Mouse (Mus musculus) stomach, embryonic 15.5 days (tissue): ENCODE measurements around the gene 1110051M20Rik. TPM values are rescaled to one million over a fixed set of nuclear protein-coding genes. Genes with fewer than 3 reads are reported as not detected.

Experiments
- ATAC-seq: fragments of 200-750 bp; cut with Nextera tagmentation; 2 replicates; pipeline ENCODE4 v1.8.0; 2017; ENCODE audit warnings: low read depth, moderate number of reproducible peaks, moderate TSS enrichment; ENCODE audit not compliant: insufficient read depth, low FRiP score
- H3K27ac ChIP-seq: fragments of 300-500 bp; sonication (generic); 2 replicates; pipeline ENCODE4 v1.5.1; 2015; ENCODE audit warnings: mild to moderate bottlenecking, inconsistent platforms
- H3K27me3 ChIP-seq: fragments of 300-500 bp; sonication (generic); replicated peaks from 2 replicates; pipeline ENCODE4 v1.6.1; 2015; ENCODE audit warnings: inconsistent platforms
- H3K36me3 ChIP-seq: fragments of 300-500 bp; sonication (generic); 2 replicates; pipeline ENCODE4 v1.6.1; 2015; ENCODE audit warnings: inconsistent platforms
- H3K4me1 ChIP-seq: fragments of 300-500 bp; sonication (generic); 2 replicates; pipeline ENCODE4 v1.6.1; 2015; ENCODE audit warnings: inconsistent platforms
- H3K4me2 ChIP-seq: fragments of 300-500 bp; sonication (generic); 2 replicates; pipeline ENCODE4 v1.6.1; 2015; ENCODE audit warnings: mild to moderate bottlenecking, inconsistent platforms
- H3K4me3 ChIP-seq: fragments of 300-500 bp; sonication (generic); replicated peaks from 2 replicates; pipeline ENCODE4 v1.5.1; 2015; ENCODE audit warnings: inconsistent platforms
- H3K9ac ChIP-seq: fragments of 300-500 bp; sonication (generic); 2 replicates; pipeline ENCODE4 v1.6.1; 2015; ENCODE audit warnings: inconsistent platforms
- H3K9me3 ChIP-seq: fragments of 300-500 bp; sonication (generic); 2 replicates; pipeline ENCODE4 v1.6.1; 2016; ENCODE audit warnings: inconsistent platforms
- WGBS: fragments of 180-500 bp; shearing (Covaris S2); methylation state at CpG from one replicate; pipeline ENCODE4 v1.1.7; 2015; 5-methylcytosine and 5-hydroxymethylcytosine counted together
- polyA plus RNA-seq: library from polyadenylated mRNA; unstranded; fragments of >200 nt; fragmentation: Nextera tagmentation; extraction: Ambion mirVana; gene quantifications from 2 replicates; pipeline ENCODE4 v1.2.1, GENCODE M21; 2015

Gene 1110051M20Rik
- polyA plus RNA-seq, 1 experiment from 2014 or later = 42.4 TPM

DNA sequence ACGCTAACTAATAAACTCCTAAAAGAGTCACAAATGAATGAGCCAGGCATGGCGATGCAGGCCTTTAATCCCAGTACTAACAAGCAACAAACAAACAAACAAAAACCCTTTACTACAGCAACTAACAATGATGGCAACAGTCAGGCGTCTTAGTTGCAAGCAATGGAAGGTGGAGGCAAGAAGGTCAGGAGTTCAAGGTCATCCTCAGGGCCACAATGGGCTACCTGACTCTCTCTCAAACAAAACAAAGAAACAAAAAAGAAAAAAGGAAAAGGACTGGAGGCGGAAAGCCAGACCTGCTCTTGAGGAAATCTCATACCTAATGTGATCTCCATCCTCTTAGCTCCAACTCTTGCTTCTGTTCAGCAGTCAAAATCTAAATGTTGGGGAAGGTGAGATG, 39.4 kb downstream of the 1110051M20Rik start:
- 85% methylated on average over 4 of the region's 4 CpGs for WGBS
- Histone ChIP-seq H3K9me3 (no peaks in the 10 kb centered on the region), H3K36me3 (no peaks in the 10 kb centered on the region), H3K4me3 (no peak overlapping the region), H3K4me1 (no peaks in the 10 kb centered on the region), H3K9ac (no peak overlapping the region), H3K27ac (no peak overlapping the region), H3K4me2 (no peak overlapping the region), H3K27me3 (no peaks in the 10 kb centered on the region)
- ATAC-seq = no peak

DNA sequence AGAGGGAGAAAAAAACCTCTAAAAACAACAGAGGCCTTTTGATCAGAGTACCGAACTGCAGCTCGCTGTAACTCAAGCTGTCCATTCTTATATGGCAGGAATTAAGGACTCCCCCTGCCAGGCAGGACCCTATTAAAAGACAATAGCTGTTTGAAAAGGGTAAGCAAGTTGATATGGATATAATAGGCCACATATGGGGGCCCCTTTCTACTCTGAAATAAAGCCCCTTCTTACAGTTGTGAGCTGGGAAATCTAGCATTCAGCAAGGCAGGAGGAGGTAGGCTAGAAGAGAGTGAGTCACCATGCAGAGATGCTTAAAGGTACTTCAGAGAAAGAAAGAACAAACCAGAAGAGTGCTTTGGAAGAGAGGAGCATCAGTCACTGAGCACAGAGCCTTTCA, 44.8 kb downstream of the 1110051M20Rik start:
- WGBS = 50% methylated on average over 2 of the region's 2 CpGs
- H3K27me3 ChIP-seq = no peaks in the 10 kb centered on the region
- no peak overlapping the region for H3K4me3 ChIP-seq
- ATAC-seq = no peak
- H3K36me3 ChIP-seq = no peaks in the 10 kb centered on the region
- H3K27ac ChIP-seq = no peak overlapping the region
- H3K9me3 ChIP-seq = no peaks in the 10 kb centered on the region
- H3K4me1 ChIP-seq = no peaks in the 10 kb centered on the region
- H3K4me2 ChIP-seq = no peak overlapping the region
- H3K9ac ChIP-seq = no peak overlapping the region

DNA sequence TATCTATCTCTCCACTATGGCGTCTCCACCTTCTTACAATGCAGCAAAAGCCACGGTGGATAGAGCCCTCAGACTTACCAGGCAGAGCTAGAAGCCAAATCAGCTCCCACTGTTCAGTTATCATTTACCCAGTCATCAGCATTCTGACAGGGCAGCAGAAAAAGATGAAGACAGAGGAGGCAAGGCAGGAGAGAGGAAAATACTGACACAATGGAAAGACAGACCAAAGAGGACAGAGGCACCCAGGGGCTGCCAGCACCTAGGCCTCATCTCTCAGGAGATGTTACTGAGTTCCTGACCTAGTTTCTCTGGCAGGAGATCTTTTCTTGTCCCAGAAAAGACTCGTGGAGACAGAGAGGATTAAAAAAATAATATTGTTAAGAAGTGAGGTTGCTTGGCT, 45.3 kb downstream of the 1110051M20Rik start:
- H3K36me3 ChIP-seq = no peaks in the 10 kb centered on the region
- 59% methylated on average over 3 of the region's 3 CpGs for WGBS
- H3K27me3 ChIP-seq = no peaks in the 10 kb centered on the region
- no peaks in the 10 kb centered on the region for H3K4me1 ChIP-seq
- H3K4me3 ChIP-seq = no peak overlapping the region
- no peak overlapping the region for H3K9ac ChIP-seq
- H3K4me2 ChIP-seq = no peak overlapping the region
- ATAC-seq = no peak
- no peaks in the 10 kb centered on the region for H3K9me3 ChIP-seq
- H3K27ac ChIP-seq = no peak overlapping the region

GRCm38 (mm10) chr2:91394078-91394477, 50.4 kb downstream of the 1110051M20Rik start:
- Histone ChIP-seq H3K27ac (no peak overlapping the region), H3K36me3 (no peaks in the 10 kb centered on the region), H3K4me3 (no peak overlapping the region), H3K9ac (no peak overlapping the region), H3K9me3 (no peaks in the 10 kb centered on the region), H3K4me2 (no peak overlapping the region), H3K4me1 (no peaks in the 10 kb centered on the region), H3K27me3 (no peaks in the 10 kb centered on the region)
- WGBS = 78% methylated on average over 4 of the region's 4 CpGs
- no peak for ATAC-seq

DNA sequence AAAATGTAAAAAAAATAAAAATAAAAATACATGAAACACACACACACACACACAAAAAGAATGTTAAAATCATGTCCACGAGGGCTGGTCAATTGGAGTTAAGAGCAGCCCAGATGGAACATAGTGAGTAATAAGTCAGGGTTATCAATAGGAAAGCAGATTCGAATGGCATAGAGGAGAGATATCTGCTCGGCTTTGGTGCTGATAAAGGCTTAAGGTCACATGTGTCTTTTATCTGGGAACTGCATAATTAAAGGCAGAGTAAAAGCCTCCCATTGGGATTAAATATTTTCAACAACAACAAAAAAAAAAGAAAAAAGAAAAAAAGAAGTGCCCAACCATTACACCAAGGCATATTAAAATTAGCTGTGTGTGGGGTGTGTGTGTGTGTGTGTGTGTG, 55.8 kb downstream of the 1110051M20Rik start:
- peak; percentile 30; the same call in 1 of the 2 replicates for ATAC-seq
- no peak overlapping the region for H3K4me2 ChIP-seq
- 50% methylated on average over 3 of the region's 3 CpGs for WGBS
- no peaks in the 10 kb centered on the region for H3K27me3 ChIP-seq
- no peaks in the 10 kb centered on the region for H3K9me3 ChIP-seq
- no peak overlapping the region for H3K4me3 ChIP-seq
- no peak overlapping the region for H3K9ac ChIP-seq
- H3K27ac ChIP-seq = no peak overlapping the region
- H3K4me1 ChIP-seq = 0 out of 2 replicates have a peak, but pooled peaks cover 4% of the 10 kb centered on the region
- no peaks in the 10 kb centered on the region for H3K36me3 ChIP-seq

GRCm38 (mm10) chr2:91388281-91388680, 56.2 kb downstream of the 1110051M20Rik start:
- Histone ChIP-seq H3K9ac (no peak overlapping the region), H3K27me3 (no peaks in the 10 kb centered on the region), H3K4me1 (0 out of 2 replicates have a peak, but pooled peaks cover 4% of the 10 kb centered on the region), H3K4me3 (no peak overlapping the region), H3K36me3 (no peaks in the 10 kb centered on the region), H3K4me2 (no peak overlapping the region), H3K9me3 (no peaks in the 10 kb centered on the region), H3K27ac (no peak overlapping the region)
- no peak for ATAC-seq
- 50% methylated on average over 3 of the region's 3 CpGs for WGBS

GRCm38 (mm10) chr2:91387287-91387958, 57.1 kb downstream of the 1110051M20Rik start:
- peak; percentile 73 for ATAC-seq
- 86% methylated on average over 6 of the region's 6 CpGs for WGBS
- no peak overlapping the region for H3K4me2 ChIP-seq
- 0 out of 2 replicates have a peak, but pooled peaks cover 4% of the 10 kb centered on the region for H3K4me1 ChIP-seq
- no peaks in the 10 kb centered on the region for H3K9me3 ChIP-seq
- H3K9ac ChIP-seq = no peak overlapping the region
- H3K27ac ChIP-seq = peak overlapping the region; percentile 31; the same call in 1 of the 2 replicates
- no peak overlapping the region for H3K4me3 ChIP-seq
- H3K36me3 ChIP-seq = no peaks in the 10 kb centered on the region
- H3K27me3 ChIP-seq = no peaks in the 10 kb centered on the region

DNA sequence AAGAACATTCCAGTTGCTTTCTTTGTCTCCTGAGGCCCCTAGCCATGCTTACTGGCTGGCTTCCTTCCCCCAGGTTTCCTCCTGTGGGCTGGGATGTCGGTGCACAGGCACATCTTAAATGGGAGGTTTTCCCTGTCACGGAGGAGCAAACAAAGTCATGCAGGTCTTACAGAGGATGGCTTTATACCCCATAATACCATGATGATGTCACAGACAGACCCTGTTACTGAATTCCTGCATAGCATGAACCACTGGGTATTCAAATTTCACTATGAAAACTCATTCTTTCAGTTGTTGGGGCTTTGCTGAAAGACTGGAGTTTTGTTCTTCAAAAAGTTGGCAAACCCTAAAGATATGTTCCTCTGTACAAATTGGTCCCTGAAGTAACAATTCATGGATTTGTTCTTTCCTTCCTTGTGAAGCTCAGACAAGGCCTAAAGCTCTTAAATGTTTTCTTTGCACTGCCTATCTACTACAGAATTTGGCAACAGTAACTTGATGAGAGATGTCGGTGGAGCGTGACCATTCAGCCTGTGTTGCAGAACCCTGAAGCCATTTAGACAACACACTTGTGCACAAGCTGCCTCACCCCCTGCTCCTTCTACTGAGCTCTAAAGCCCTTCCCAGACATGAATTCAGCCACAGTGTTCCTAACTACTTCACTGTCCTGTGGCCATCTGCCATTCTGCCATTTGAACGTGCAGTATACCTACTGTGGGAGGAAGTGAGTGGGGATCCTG, 57.8 kb downstream of the 1110051M20Rik start:
- Histone ChIP-seq H3K27ac (peak overlapping the region; percentile 31; the same call in 1 of the 2 replicates), H3K9ac (no peak overlapping the region), H3K4me1 (0 out of 2 replicates have a peak, but pooled peaks cover 4% of the 10 kb centered on the region), H3K4me2 (no peak overlapping the region), H3K27me3 (no peaks in the 10 kb centered on the region), H3K4me3 (no peak overlapping the region), H3K9me3 (no peaks in the 10 kb centered on the region), H3K36me3 (no peaks in the 10 kb centered on the region)
- WGBS = 72% methylated on average over 5 of the region's 5 CpGs
- ATAC-seq = no peak

DNA sequence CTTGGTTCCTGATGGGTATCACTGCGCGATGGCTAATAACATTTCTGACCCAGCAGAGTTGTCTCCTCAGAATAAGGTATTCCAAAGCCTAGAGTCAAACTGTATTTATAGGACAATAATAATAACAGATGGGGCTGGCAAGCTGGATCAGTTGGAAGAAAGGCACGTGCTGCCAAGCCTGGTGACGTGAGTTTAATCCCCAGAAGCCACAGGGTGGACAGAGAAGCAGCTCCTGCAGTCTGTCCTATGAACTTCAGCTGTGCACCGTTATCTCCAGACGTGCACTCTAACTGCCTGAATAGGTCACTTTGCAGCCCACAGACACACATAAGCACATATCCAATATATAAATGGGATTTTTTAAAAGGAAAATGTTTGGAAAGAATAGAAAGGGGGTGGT, 61.2 kb downstream of the 1110051M20Rik start:
- Histone ChIP-seq H3K9me3 (no peaks in the 10 kb centered on the region), H3K36me3 (no peaks in the 10 kb centered on the region), H3K27ac (no peak overlapping the region), H3K27me3 (no peaks in the 10 kb centered on the region), H3K4me3 (no peak overlapping the region), H3K9ac (no peak overlapping the region), H3K4me2 (no peak overlapping the region), H3K4me1 (0 out of 2 replicates have a peak, but pooled peaks cover 4% of the 10 kb centered on the region)
- no peak for ATAC-seq
- WGBS = 85% methylated on average over 6 of the region's 6 CpGs

DNA sequence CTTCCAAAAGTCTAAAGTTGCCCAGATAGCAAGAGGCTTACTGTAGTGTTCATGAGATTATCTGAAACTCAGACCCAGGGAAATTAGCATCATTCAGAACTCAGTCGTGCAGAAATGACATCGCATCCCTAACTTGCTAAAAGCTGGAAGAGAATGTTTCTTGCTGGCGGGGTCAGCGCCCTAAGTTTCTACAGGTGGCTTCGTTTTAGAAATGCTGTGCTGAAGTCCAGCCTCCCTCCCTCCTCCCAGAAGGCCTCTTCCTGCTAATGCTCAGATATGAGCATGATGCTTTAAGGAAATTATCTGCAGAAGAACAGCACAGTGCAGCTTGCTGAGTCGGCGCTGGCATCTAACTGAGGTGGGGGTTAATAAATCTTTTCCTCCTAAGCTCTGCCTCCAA, 67.5 kb downstream of the 1110051M20Rik start:
- Histone ChIP-seq H3K9ac (no peak overlapping the region), H3K4me3 (no peak overlapping the region), H3K4me1 (no peaks in the 10 kb centered on the region), H3K27me3 (no peaks in the 10 kb centered on the region), H3K27ac (peak overlapping the region; percentile 27), H3K9me3 (no peaks in the 10 kb centered on the region), H3K4me2 (no peak overlapping the region), H3K36me3 (no peaks in the 10 kb centered on the region)
- no peak; the same call in 1 of the 2 replicates for ATAC-seq
- 26% methylated on average over 7 of the region's 7 CpGs for WGBS

DNA sequence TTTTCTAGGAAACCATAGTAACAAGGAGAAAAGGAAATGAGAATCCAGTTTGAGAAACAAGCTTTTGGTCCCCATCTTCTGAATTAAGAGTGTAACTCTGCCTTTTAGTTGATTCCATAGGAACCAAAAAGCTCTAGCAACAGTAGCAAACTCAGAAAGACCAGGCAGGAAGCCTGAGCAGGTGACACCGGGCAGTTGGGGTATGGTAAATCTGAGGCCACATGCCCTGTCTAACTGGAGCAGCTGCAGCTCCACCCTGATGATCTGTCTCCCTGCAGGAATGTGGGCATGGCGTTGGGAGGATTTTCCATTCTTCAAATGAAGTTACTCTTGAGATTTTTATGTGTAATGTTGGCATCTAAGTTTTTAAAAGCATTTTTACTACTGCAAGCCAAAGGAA, 74.2 kb downstream of the 1110051M20Rik start:
- H3K9me3 ChIP-seq = no peaks in the 10 kb centered on the region
- no peaks in the 10 kb centered on the region for H3K36me3 ChIP-seq
- H3K4me3 ChIP-seq = no peak overlapping the region
- no peaks in the 10 kb centered on the region for H3K4me1 ChIP-seq
- no peaks in the 10 kb centered on the region for H3K27me3 ChIP-seq
- H3K9ac ChIP-seq = no peak overlapping the region
- 67% methylated on average over 2 of the region's 2 CpGs for WGBS
- H3K27ac ChIP-seq = no peak overlapping the region
- H3K4me2 ChIP-seq = no peak overlapping the region
- no peak for ATAC-seq

GRCm38 (mm10) chr2:91363272-91363671, 81.2 kb downstream of the 1110051M20Rik start:
- Histone ChIP-seq H3K4me2 (no peak overlapping the region), H3K36me3 (no peaks in the 10 kb centered on the region), H3K9me3 (no peaks in the 10 kb centered on the region), H3K4me3 (no peak overlapping the region), H3K9ac (no peak overlapping the region), H3K27ac (no peak overlapping the region), H3K4me1 (0 out of 2 replicates have a peak, but pooled peaks cover 4% of the 10 kb centered on the region), H3K27me3 (no peaks in the 10 kb centered on the region)
- 100% methylated on average over 2 of the region's 2 CpGs for WGBS
- no peak for ATAC-seq
